Mouse (Mus musculus) effector memory CD4-positive, alpha-beta T cell, adult 7 months (primary cell): ENCODE results near the gene Qrfpr. TPM values are rescaled to one million over a fixed set of nuclear protein-coding genes. Genes with fewer than 3 reads are reported as not detected.

ENCODE experiments used
- polyA plus RNA-seq: library from polyadenylated mRNA; unstranded; fragments of 100-300 nt; shearing (Covaris generic); gene quantifications from one replicate; pipeline ENCODE4 v1.2.1, GENCODE M21; 2017

Qrfpr gene
- not detected for polyA plus RNA-seq

DNA sequence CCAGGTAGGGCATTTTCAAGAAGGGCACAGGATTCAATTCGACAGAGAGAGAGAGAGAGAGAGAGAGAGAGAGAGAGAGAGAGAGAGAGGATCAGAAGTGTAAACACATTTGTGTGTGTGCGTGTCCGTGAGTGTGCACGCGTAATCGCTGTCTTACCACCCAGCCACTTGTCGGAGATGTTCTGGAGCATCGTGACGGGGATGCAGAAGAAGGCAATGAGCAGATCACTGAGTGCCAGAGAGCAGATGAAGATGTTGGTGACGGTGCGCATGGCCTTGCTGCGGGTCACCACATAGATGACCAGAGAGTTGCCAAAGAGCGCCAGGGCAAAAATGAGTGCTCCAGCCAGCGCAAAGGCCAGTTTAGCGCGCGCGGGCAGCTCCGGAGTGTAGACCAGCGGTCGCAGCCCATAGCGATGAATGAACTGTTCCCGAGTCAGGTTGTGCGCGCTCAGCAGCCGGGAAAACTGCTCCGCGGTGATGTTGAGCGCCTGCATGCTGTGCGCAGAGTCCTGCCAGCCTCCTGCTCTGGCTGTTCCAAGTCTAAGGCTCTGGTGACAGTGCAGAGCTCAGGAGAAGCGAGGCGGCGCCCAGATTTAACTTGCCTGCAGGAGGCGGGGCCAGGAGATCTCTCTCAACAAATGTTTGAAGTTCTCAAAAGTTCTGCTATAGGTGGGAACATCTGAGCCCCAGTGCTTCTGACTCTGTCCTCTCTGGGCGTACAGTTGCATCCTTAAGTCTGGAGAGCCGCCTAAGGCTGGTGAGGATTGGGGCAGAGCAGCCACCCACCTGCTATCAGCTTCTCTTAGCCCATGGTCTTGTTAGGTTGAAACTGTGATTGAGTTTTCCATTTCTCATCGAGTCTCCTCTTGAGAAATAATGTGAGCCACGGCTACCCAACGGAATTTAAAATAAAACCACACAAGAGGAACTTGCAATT is at the start of gene Qrfpr:
Qrfpr (minus strand) TSS at position 571 of the 940 bp plus-strand sequence.

DNA sequence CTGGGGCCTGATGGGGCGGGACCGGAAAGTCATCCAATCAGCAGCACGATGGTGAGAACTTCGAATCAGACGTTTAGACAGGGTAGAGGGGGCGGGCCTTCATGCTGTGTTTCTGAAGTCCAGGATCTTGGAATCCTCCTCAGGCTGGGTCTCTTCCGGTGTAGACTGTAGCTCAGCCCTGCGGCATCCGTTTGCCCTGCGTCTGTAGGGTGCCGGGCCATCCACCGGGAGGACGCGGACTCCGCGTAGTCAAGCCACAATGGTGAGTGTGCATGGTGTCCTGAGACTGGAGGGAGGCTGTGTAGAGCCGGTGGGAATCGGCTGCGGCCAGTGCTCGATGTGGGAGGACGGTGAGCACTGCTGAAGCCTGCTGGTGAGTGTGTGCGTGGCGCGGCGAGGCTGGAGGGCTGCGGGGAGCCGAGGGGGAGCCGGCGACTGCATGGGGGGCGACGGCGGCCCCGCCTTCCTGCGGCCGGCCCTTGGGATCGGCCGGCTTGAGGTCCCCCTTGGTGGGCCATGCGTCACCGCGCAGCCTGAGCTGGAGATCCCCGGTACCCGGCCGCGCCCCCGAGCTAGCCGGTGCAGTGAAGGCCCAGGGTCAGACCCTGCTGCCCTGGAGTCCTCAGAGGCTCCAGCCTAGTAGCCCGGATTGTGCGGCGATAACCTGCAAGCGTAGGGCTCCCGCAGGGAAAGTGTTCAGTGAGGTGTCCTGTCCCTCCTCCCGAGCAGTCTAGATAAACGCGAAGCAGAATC is 71.0 kb downstream of the Qrfpr start, which contains the start of gene D3Ertd254e:
D3Ertd254e (plus strand) TSS at position 84 of the 753 bp plus-strand sequence.

Other genes starting within 250 kb of the Qrfpr start
- gene Mccc1, start 221.6 kb downstream of the Qrfpr start, polyA plus RNA-seq: 23.2 TPM
- gene Ccdc144b, start 168.8 kb downstream of the Qrfpr start, polyA plus RNA-seq: 0.17 TPM
- gene Acad9, start 156.3 kb downstream of the Qrfpr start, polyA plus RNA-seq: 39.7 TPM
- 1.8 TPM for gene D3Ertd254e, start 71.3 kb downstream of the Qrfpr start, polyA plus RNA-seq